Mouse (Mus musculus): ENCODE data around the gene Gm20696.

The Gm20696 gene

DNA sequence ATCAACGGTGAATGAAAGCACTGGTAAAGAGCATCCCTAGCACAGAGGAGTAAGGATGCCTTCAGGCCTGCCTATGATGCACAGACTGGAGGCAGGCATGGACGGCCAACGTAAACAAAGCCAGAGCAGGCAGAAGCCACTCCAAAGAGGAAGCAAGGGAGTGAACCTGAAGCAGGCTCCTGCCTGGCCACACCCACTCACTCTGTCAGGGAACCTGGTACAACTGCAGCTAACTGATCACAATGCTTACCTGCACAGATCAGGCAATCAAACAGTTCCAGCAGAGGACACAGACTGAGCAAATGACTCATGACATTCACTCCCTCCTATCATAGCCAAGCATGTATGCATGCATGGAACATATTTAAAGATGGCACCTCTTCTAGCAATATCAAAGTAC, 381.6 kb downstream of the Gm20696 start:
- DNase-seq (ENCODE audit: low spot score in 2 of 2): no peak

DNA sequence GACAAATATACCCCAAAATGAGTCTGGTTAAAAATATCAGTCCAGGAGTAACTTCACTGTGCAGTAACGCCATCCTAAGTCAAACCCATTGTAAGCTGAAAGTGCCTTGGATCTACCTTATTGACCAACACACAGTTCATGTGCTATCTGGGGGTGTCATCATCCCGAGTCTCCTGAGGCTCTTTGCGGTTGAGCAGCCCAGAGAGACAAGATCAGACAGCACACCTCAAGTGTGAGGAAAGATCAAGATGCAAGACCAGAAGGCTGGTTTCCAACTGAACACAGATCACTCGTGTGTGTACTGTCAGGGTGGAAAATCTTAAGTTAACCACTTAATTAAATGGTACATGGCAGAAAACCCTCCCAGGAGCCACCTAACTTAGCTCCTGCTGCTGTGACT, 382.6 kb downstream of the Gm20696 start:
- no peak for DNase-seq (ENCODE audit: low spot score in 2 of 2)

DNA sequence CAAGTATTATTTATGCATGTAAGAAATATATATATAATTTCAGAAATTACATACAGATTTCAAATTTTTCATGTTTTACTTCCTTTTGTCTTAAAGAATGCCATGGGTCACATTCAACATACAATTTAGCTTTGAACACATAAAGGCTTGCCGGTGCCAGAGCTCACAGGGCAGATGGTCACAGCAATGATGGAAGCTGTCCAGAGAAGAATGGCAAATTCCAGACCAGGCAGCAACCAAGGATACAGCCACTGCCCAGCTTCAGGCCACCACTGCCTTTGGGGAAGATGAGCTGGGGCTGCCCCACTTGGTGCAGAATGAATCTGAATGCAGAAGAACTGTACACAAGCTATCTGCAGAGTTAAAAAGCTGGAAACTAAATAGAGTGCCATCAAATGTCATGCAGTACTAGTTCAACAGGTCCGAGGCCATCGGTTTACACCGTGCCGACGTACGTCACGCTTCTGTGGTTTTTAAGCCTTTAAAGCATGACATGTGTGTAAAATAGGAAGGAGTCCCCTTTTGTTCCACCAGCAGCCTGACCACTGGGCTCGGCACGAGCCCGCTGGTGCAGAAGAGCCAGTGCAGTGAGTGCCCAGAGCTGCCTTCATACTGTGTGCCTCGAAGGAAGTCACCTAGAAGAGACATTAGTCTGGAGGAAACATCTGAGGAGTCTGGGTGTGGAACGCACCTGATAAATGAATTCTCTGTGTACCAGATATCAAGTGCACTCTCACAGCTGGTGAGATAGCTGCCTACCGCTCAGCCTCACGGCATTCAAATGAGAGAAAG, 383.5 kb downstream of the Gm20696 start:
- no peak for DNase-seq (ENCODE audit: low spot score in 2 of 2)

DNA sequence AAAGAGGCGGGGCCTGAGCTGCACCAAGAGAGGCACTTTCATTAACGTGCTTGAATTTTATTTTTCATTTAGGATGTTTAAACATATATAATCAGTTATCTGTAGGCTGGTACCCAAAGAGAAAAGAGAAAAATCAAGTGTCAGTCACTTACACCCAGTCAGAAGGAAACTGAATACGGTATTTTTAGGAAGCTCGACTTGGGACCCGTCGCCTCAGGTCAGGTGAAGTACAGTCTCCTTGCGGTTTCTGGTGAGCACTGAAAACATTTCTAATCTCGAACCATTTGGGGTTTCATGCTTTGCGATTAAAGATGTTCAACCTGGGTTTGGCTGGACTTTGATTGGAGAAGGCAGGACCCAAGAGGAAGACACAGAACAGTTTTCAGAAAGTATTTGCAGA, 385.2 kb downstream of the Gm20696 start:
- no peak for DNase-seq (ENCODE audit: low spot score in 2 of 2)

DNA sequence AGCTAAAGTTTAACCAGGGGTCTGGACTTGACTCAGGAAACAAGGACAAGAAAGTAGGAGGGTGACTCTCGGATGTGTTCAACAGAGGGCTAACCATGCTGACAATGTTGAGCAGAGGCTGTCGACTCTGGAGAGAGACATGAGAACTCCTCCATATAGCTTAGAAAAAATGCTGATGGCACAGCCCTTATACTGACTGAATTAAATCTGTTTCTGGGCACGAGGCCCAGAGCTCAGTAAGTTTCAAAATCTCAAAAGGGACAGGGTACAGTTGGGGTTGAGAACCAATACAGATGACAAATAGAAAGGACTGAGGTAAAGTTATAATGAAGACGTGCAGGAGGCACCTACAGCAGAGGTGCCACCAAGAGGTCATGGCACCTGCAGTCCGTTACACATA, 386.0 kb downstream of the Gm20696 start:
- DNase-seq (ENCODE audit: low spot score in 2 of 2): no peak

DNA sequence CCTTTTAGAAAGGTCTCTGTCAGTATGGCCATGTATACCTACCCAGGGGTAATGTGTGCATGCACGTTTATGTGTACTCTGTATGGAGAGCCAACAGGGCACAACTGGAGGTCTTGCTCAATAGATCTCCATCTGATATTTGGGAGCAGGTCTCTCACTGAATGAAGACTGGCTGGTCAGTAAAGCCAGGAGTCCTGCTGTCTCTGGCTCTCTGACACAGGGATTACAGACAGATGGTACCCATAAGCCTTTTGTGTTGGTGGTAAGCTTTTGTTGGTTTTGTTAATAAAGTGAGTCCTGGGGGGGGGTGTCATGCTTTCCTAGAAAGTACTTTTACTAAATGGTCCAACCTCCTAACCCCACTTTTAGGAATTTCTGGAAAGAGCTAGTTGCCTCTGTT, 389.3 kb downstream of the Gm20696 start:
- no peak for DNase-seq (ENCODE audit: low spot score in 2 of 2)

DNA sequence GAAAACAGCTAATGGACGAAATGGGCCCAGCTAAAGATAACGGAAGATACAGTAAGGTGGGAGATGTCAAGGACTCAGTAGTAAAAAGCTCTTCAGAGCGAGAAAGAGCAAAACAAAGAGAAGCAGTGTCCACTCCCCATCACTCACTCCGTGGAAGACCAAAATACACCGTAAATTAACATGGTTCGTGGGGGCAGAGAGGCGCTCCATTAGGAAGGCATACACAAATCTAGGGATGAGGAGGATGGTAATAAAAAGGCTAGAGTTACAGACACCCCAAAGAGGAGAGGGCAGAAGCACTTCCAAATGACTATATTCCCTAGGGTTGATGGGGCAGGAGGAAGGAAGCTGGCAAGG, 390.3 kb downstream of the Gm20696 start:
- DNase-seq (ENCODE audit: low spot score in 2 of 2): no peak

DNA sequence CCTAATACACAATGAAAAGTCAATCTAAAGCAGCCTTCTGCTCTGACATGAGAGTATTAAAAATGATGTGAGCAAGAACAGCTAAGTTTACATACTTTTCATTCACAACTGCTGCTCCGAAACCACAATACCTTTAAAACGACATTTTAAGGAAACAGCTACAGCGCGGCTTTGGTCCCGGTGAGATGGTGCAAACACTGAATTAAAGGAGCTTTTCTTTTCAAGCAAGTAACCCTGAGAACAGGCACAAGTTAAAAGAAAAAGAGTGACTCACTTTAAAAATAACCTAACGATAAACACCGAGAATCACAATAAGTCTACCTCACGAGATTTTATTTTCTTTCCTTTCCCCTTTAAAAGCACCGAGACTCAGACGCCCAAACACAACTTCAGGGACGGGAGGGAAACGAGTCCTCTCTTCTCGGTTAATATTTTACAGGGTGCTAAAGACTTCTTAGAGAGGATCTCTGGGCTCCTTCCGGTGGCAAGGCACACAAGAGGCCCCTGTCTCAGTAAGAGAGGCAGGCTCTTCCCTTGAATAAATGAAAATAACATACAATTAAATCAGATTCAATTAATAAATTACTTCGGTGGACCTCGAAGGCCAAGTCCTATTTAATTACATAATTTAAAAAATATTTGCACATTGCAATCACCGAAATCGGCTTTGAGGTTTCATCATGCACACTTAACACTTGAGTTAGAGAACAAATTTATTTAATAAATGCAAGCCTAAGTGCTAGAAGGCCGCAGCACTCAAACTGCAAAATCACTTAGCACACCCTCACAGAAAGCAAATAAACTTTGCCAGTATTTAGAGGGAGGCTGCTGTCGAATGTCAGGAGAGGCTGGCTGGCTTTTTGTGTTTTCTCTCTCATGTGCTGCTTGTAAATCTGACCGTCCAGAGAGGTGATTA, 391.0 kb downstream of the Gm20696 start:
- DNase-seq (ENCODE audit: low spot score in 2 of 2): no peak

DNA sequence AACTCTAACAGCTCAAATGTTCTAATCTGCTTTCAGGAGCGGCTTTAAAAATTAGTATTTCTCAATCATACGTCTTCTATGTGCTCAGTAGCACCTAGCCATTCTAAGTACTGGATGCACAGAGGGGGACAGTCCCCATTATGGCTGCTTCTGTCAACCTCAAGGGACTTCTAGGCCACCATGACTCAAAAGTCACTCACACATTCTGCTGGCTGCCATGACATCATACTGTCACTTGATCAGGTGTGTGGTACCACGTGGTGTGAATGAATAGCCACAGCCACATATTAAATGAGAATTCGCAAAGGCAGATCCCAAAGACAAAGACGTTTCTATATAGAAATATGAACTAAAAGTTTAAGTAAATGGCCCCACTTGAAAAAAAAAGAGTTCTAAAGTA, 391.9 kb downstream of the Gm20696 start:
- DNase-seq (ENCODE audit: low spot score in 2 of 2): no peak

DNA sequence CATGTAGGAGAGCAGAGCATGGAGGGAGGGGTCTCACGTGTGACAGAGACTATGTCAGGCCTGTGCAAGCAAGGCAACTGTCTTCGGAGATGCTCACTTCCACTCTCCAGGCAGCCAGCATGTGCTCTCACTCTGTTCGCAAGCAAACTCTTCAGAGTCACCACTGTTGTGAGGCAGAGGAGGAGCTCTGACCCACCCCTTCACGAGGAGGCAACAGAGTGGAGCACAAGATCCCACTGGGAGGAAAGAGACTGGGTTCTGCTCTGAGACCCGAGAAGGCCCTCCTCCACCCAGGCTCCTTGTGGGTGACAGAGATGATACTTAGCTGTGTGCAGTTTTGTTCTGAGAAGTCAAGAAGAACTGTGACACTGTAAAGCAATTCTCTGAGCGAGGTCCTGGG, 392.4 kb downstream of the Gm20696 start:
- no peak for DNase-seq (ENCODE audit: low spot score in 2 of 2)

DNA sequence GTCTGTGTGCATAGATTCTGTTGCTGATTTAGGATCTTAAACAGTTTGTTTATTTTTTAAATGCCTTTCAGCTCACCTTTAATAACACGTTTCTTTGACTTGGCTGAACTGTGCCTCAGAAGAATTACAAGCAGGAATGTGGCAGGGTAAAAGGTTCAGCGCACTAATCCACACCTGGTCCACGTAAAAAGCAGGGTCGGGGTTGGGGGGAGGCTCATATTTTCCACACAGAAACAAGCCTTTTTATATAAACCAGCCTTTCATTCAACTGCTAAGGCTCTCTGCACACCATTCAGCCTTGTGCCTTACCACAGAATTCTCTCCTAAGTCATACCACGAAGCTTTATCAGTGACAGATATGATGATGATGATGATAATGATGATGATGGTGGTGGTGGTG, 393.4 kb downstream of the Gm20696 start:
- DNase-seq (ENCODE audit: low spot score in 2 of 2): no peak

DNA sequence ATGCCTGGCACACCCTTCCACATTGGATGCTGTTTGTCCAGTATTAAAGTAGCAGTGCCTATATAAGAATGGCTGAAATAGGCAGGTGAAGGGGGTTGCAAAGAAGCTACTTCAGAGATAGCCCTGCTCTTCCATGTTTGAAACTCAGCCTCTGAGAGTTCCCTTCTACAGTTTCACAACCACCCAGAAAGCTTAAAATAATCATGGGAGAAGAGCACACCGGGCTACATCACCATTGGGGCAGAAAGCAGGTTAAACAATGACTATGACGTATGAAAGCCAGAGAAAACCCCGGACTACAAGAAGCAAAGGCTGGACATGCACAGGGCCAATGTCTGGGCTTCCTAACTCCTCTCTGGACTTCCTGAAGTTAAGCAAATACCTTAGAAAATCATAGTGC, 394.4 kb downstream of the Gm20696 start:
- DNase-seq (ENCODE audit: low spot score in 2 of 2): no peak

DNA sequence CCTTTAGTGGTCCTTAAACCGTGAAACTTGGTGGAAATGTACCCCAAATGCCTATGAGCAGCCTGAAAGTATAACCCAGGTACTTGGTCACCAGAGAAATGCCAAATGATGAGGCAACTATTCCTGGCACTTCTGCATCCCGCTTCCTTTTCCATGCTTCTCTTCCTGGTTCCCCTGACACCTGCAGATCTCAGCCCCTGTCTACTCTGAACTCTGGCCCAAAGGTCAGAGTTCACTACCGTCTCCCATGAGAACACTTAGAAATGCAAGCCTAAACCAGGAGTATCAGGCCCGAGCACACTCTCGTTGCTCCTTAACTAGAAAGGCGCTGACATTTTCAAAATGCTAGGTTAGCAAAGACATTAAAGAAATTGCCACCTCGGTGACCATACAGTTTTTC, 394.9 kb downstream of the Gm20696 start:
- DNase-seq (ENCODE audit: low spot score in 2 of 2): no peak

DNA sequence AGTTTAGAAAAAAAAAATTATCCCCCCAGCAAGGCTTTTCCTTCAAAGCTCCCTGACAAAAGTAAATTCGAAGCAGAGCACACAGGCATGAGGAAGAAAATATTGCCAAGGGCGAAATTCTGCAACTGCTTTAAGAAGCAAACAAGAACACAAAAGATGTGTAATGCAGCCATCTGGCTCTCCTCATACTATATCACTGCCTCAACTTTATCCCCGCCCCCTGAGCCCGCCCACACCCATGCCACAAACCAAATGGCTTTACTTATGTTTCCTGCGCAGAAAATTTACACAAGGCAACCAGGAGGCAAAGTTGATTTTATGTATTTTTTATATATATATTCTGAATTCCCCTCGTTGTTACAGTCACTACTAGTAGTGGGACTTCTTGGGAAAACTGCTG, 396.7 kb downstream of the Gm20696 start:
- DNase-seq (ENCODE audit: low spot score in 2 of 2): peak; percentile 36 to 48

DNA sequence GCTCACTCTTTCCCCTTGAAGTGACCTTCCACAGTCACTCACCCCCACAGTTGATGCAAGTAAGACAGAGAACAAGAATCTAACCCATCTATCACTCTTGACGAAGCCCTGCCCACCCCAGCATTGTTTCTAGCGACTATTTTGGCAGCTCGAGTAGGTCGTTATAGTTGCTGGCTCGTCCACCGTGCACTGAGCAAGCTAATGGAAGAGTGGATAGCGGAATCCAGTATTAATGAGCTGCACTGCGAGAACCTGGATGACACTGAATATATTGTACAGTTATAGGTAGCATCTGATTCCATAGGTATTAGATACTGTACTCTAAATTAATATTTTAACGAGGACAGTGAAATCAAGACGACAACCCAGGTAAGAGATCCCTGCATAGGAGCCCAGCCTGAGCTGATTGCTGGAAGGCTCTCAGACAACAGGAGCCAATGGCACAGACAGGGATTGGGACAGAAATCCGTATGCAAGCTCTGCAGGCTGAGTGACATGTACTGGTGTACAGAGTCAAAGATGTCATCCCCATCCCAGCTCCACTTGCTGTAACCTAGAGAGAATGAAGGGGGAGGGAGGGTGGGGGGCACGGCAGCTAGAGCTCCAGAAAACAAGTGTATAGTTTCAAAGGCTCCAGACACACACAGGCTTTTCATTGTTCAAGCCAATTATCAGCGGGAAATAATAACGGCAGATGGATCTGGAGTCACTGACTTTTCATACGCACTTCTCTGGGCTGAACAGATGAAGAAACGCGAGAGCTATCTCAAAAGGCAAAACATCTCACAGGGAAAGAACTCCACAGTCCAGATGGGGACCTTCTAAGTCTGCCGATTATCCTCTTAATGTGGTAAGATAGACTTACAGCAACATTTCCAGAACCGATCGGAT, 398.2 kb downstream of the Gm20696 start:
- no peak for DNase-seq (ENCODE audit: low spot score in 2 of 2)

DNA sequence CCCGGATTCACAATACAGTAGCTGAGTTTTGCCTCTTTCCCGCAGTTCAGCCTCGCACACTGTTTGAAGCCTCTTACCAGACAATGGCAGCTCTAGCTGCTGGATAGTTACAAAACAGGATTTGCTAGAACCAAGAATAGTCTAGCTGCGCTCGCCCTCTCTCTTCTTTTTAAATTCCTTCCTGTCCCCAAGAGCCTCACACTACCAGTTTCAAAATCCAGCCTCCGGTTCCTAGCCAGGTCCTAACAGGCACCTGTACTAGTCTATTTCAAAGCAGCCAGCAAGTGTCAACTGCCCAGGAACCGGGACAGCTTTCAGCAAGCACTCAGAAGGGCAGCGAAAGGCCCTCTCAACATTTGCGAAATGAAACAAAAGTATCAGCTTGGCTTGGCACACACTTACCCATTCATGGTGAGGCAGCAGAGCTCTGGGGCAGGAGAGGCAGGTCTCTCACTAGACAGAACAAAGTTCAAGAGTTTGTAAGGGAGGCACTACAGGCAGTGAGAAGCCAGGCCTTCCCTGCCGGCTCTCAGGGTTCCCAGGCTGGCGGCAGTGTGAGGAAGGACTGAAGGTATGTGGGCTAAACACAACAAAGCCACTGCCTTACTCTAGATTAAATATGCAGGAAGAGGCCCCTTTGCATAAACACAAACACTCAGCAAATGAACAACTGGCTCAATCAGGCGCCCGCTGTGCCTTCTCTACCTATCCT, 400.5 kb downstream of the Gm20696 start:
- DNase-seq (ENCODE audit: low spot score in 2 of 2): peak; percentile 35 to 36

DNA sequence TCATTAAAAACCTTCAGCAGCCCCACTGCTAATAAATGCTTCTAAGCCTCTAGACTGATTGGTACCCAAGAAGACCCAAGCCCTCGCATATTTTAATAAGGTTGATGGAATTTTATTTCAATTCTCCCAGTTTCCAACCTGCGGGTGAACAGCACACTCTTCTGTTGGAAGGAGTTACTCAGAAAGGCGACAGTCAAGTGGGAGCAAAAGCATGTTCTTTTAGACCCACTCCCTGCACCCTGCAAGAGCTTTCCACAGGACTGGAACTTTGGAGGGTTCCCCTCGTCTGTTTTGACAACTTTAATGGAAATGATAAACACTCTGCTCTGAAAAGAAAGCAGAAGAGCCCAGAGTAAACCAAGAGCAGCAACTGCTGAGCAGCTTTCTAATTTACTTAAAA, 401.4 kb downstream of the Gm20696 start:
- DNase-seq (ENCODE audit: low spot score in 2 of 2): no peak

DNA sequence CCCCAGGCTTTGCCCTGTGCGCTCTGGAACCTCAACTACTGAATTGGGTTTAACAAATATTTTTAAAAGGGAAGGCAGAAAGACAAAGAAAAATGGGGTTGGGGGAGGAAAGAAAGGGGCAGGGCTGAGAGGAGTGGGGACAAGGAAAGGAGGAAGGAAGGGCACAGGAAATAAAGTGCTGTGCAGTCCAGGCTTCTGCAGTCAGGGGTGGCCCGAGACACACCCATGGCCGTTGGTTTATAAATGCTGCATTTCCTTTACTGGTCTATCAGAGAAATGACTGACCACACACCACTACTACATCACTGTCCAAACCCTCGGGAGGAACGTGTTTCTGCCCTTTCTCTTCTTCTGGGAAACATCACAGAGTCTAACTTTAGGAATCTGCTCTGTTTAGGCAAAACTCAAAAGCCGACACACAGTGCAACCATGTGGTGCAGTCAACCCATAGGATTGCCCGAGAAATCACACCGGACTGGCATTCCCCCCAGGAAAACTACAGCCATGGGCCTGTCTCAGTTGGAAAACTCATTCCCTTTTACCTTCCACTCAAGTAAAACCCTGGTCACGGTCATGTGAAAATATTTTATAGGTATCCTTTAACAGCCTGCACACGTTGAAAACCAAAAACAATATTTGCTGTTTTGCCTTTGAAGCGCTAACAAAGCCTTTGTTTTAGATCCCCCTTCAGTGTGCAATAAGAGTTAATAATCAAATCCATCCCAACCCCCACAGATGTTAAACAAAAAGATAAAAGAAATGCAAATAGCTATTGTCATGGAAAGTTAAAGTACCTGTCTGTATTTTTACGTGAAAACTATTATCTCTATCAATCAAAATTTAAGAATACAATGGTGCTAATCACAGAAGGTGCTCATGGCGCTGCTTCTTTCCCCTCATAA, 402.2 kb downstream of the Gm20696 start:
- DNase-seq (ENCODE audit: low spot score in 2 of 2): no peak

DNA sequence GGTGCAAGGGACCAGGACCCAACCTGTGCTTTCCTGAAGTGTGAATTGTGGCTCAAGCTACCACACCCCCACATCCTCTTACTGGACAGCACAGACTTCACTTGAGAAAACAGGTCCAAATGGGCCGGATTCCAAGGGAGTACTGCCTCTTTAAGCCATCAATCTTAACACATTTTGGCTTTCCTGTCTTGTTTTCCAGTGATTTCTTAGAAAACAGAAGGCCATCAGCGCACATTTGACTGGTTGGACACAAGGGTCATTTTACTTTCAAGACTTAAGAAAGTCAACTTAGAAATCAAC, 402.8 kb downstream of the Gm20696 start:
- DNase-seq (ENCODE audit: low spot score in 2 of 2): no peak

DNA sequence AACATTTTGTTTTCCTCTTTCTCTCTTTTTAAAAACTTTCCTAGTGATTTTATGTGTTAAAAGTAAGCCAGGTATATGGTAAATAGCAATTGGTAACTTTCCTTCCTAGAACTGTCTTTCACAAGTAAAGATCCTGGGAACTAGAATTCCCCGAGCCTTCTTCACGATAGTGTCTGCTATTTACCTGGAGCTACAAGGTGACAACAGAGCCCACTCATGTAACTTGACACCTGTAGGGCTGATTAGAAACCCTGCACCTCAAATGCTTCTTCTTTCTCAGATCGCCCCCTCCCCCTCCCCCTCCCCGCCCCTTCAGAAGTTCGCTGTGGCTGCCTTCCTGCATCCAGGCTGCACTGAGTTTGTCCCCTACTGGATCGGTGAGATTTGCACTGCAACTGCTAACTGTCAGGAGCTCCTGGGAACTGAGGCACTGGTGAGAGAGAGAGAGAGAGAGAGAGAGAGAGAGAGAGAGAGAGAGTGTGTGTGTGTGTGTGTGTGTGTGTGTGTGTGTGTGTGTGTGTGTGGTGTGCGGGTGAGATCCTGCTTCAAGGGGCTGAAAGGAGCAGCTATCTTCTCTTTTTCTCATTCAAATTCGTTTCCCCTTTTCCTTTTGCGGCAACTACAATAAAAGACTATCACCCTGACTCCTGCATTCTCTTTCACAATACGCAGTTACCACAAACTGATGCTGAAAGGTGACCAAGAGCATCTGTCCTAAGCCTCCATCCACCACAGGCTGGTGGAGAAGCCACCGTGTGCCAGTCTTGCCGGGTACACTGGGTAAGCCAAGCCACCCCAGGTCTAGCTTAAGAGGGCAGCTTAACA, 403.3 kb downstream of the Gm20696 start:
- DNase-seq (ENCODE audit: low spot score in 2 of 2): no peak

All from right cerebral cortex, adult 2 months (tissue).